Mouse (Mus musculus): ENCODE data around the gene Opcml.

The Opcml gene

GRCm38 (mm10) chr9:28891611-28892010, 1101.0 kb downstream of the Opcml start:
- DNase-seq (ENCODE audit: low read depth, low spot score), result no peak

- no peak for DNase-seq (ENCODE audit: low read depth, low spot score)
Measured at GRCm38 (mm10) chr9:28903291-28903690, 1112.7 kb downstream of the Opcml start.

GRCm38 (mm10) chr9:28909738-28910137, 1119.2 kb downstream of the Opcml start:
- DNase-seq (ENCODE audit: low read depth, low spot score), result no peak

GRCm38 (mm10) chr9:28911571-28912185, 1121.1 kb downstream of the Opcml start:
- DNase-seq (ENCODE audit: low read depth, low spot score), result no peak

- DNase-seq (ENCODE audit: low read depth, low spot score), result no peak
Measured at GRCm38 (mm10) chr9:28932069-28932468, 1141.5 kb downstream of the Opcml start.

GRCm38 (mm10) chr9:28937163-28937562, 1146.6 kb downstream of the Opcml start:
- DNase-seq (ENCODE audit: low read depth, low spot score), result no peak

- no peak for DNase-seq (ENCODE audit: low read depth, low spot score)
Measured at GRCm38 (mm10) chr9:28937980-28938379, 1147.4 kb downstream of the Opcml start.

GRCm38 (mm10) chr9:28940901-28941300, 1150.3 kb downstream of the Opcml start:
- DNase-seq (ENCODE audit: low read depth, low spot score), result no peak

- DNase-seq (ENCODE audit: low read depth, low spot score), result no peak
Measured at GRCm38 (mm10) chr9:28969455-28969854, 1178.9 kb downstream of the Opcml start.

Data from ZHBTc4 (cell line).